Comparison of ENCODE assay signal across 8 mouse cellular contexts in the genomic region with DNA sequence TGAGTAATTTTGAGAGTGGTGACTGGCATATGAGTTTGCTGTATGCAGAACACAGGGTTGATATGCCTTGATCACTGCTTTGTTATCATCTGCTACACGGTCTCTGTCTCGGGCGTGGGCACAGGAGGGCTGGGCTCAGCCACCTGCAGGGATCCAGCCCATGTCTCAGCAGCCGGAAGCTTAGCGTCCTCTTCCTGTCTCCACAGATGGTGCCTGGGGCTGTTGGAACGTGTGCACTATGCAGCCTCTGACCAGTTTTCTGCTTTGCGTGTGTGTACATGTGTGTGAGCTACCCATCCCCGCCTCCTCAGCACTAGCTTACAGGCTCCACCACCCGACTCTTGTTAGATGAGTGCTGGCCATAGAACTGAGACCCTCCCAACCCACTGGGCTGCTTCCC.
DNase-seq lines count a peak whose midpoint lies in the region; ATAC-seq and TF ChIP-seq lines count a peak whose summit lies in the region.

No protein-coding gene starts in this region.

- peaks cover 3% of the 10 kb centered on the region; the same call in 1 of the 2 replicates for H3K36me3 ChIP-seq in kidney, embryonic 14.5 days (ENCODE audit: control insufficient read depth, insufficient read depth, low read length)
- no peaks in the 10 kb centered on the region for H3K36me3 ChIP-seq in forebrain, embryonic 16.5 days (ENCODE audit: control insufficient read depth, insufficient read depth)
- no peaks in the 10 kb centered on the region for H3K36me3 ChIP-seq in liver, embryonic 13.5 days
- peaks cover 4% of the 10 kb centered on the region; the same call in 1 of the 2 replicates for H3K36me3 ChIP-seq in stomach, embryonic 16.5 days (ENCODE audit: control insufficient read depth, insufficient read depth, low read length)

- no peak overlapping the region for H3K4me2 ChIP-seq in kidney, embryonic 14.5 days (replicated peaks; ENCODE audit: low read depth, low read length)
- H3K4me2 ChIP-seq in forebrain, embryonic 16.5 days (ENCODE audit: low read length): peak overlapping the region; percentile 44
- H3K4me2 ChIP-seq in liver, embryonic 13.5 days: peak overlapping the region; percentile 60
- no peak overlapping the region for H3K4me2 ChIP-seq in stomach, embryonic 16.5 days (ENCODE audit: low read depth, low read length)

- no peak for ATAC-seq in kidney, embryonic 14.5 days (ENCODE audit: low FRiP score, low TSS enrichment)
- peak; percentile 51 for ATAC-seq in forebrain, embryonic 16.5 days
- peak; percentile 80 for ATAC-seq in liver, embryonic 13.5 days (ENCODE audit: low read depth)
- 0 out of 2 replicates have a peak, but pooled peaks have one; percentile 15 for ATAC-seq in stomach, embryonic 16.5 days (ENCODE audit: insufficient read depth, low FRiP score)

- peaks cover 23% of the 10 kb centered on the region for H3K4me1 ChIP-seq in kidney, embryonic 14.5 days (ENCODE audit: control insufficient read depth, insufficient read depth, low read length)
- peaks cover 5% of the 10 kb centered on the region; the same call in 1 of the 2 replicates for H3K4me1 ChIP-seq in bone marrow, adult 2 months (ENCODE audit: control insufficient read depth, insufficient read depth, low read length)
- H3K4me1 ChIP-seq in forebrain, embryonic 16.5 days (replicated peaks; ENCODE audit: control insufficient read depth, insufficient read depth, low read length): peaks cover 34% of the 10 kb centered on the region
- peaks cover 26% of the 10 kb centered on the region for H3K4me1 ChIP-seq in liver, embryonic 13.5 days (replicated peaks)
- peaks cover 23% of the 10 kb centered on the region; the same call in 1 of the 2 replicates for H3K4me1 ChIP-seq in stomach, embryonic 16.5 days (ENCODE audit: control insufficient read depth, insufficient read depth, low read length)

- no peak overlapping the region for H3K4me3 ChIP-seq in kidney, embryonic 14.5 days (ENCODE audit: low read length)
- H3K4me3 ChIP-seq in bone marrow, adult 2 months (replicated peaks; ENCODE audit: control insufficient read depth, low read depth, low read length): peak overlapping the region; percentile 11
- H3K4me3 ChIP-seq in forebrain, embryonic 16.5 days (replicated peaks; ENCODE audit: low read length): no peak overlapping the region
- peak overlapping the region; percentile 27 for H3K4me3 ChIP-seq in liver, embryonic 13.5 days (replicated peaks)
- no peak overlapping the region for H3K4me3 ChIP-seq in stomach, embryonic 16.5 days (replicated peaks; ENCODE audit: low read length)

- peak overlapping the region; percentile 17 for H3K27ac ChIP-seq in kidney, embryonic 14.5 days (ENCODE audit: low read depth, low read length)
- peak overlapping the region; percentile 91 for H3K27ac ChIP-seq in bone marrow, adult 2 months (ENCODE audit: control insufficient read depth, insufficient read depth, low read depth, low read length, poor library complexity)
- H3K27ac ChIP-seq in forebrain, embryonic 16.5 days (ENCODE audit: low read length): peak overlapping the region; percentile 94
- H3K27ac ChIP-seq in liver, embryonic 13.5 days: peak overlapping the region; percentile 84
- H3K27ac ChIP-seq in stomach, embryonic 16.5 days (ENCODE audit: low read length): peak overlapping the region; percentile 71

- WGBS in kidney, embryonic 14.5 days: 65% methylated on average over 9 of the region's 9 CpGs
- 6% methylated on average over 9 of the region's 9 CpGs for WGBS in bone marrow, adult 2 months
- 28% methylated on average over 9 of the region's 9 CpGs for WGBS in forebrain, embryonic 16.5 days
- WGBS in liver, embryonic 13.5 days (ENCODE audit: insufficient replicate concordance): 20% methylated on average over 9 of the region's 9 CpGs
- 48% methylated on average over 9 of the region's 9 CpGs for WGBS in stomach, embryonic 16.5 days

- H3K27me3 ChIP-seq in kidney, embryonic 14.5 days (ENCODE audit: control insufficient read depth, insufficient read depth, low read length): no peaks in the 10 kb centered on the region
- no peaks in the 10 kb centered on the region for H3K27me3 ChIP-seq in forebrain, embryonic 16.5 days (replicated peaks; ENCODE audit: control insufficient read depth, insufficient read depth, low read length)
- H3K27me3 ChIP-seq in liver, embryonic 13.5 days: no peaks in the 10 kb centered on the region
- no peaks in the 10 kb centered on the region for H3K27me3 ChIP-seq in stomach, embryonic 16.5 days (ENCODE audit: control insufficient read depth, insufficient read depth, low read length)

- TF ChIP-seq POLR2A in bone marrow, adult 2 months (IDR thresholded peaks at IDR 0.05; ENCODE audit: borderline replicate concordance, control insufficient read depth, low read depth, low read length): 0 out of 2 replicates have a peak, but pooled peaks have one; percentile 10

- no peak for TF ChIP-seq CTCF in bone marrow, adult 2 months (IDR thresholded peaks at IDR 0.05; ENCODE audit: control insufficient read depth, insufficient read depth, low read length)

- H3K9me3 ChIP-seq in kidney, embryonic 14.5 days (ENCODE audit: control insufficient read depth, low read length): no peaks in the 10 kb centered on the region
- no peaks in the 10 kb centered on the region for H3K9me3 ChIP-seq in forebrain, embryonic 16.5 days (ENCODE audit: control insufficient read depth, low read length)
- H3K9me3 ChIP-seq in liver, embryonic 13.5 days (replicated peaks): no peaks in the 10 kb centered on the region
- H3K9me3 ChIP-seq in stomach, embryonic 16.5 days (replicated peaks; ENCODE audit: control insufficient read depth, low read length): no peaks in the 10 kb centered on the region

- no peak for DNase-seq in kidney, adult 18-20 months
- DNase-seq in liver, embryonic 13.5 days: peak; percentile 29
- DNase-seq in gastrocnemius, adult 8-10 months (ENCODE audit: low spot score in 2 of 2): no peak
- no peak for DNase-seq in kidney, postnatal 4 days

- no peak overlapping the region for H3K9ac ChIP-seq in kidney, embryonic 14.5 days (ENCODE audit: low read depth, low read length)
- peak overlapping the region; percentile 52 for H3K9ac ChIP-seq in forebrain, embryonic 16.5 days (replicated peaks; ENCODE audit: low read depth, low read length)
- H3K9ac ChIP-seq in liver, embryonic 13.5 days: peak overlapping the region; percentile 60
- H3K9ac ChIP-seq in stomach, embryonic 16.5 days (ENCODE audit: low read length): no peak overlapping the region

Comparison
In these comparisons a context has a peak if more than half of its experiments do, and no peak if none do; other contexts are left out.
1. H3K27ac ChIP-seq: peak in every context shown above with its lines; median percentile 94 in forebrain, embryonic 16.5 days; 91 in bone marrow, adult 2 months; 84 in liver, embryonic 13.5 days; 71 in stomach, embryonic 16.5 days; 17 in kidney, embryonic 14.5 days.
2. H3K4me2 ChIP-seq: peak in forebrain, embryonic 16.5 days (single experiment) and liver, embryonic 13.5 days (single experiment); none in kidney, embryonic 14.5 days (single experiment) and stomach, embryonic 16.5 days (single experiment).
3. H3K4me3 ChIP-seq: peak in bone marrow, adult 2 months (single experiment) and liver, embryonic 13.5 days (single experiment); none in kidney, embryonic 14.5 days (single experiment), forebrain, embryonic 16.5 days (single experiment) and stomach, embryonic 16.5 days (single experiment).
4. H3K9ac ChIP-seq: peak in forebrain, embryonic 16.5 days (single experiment) and liver, embryonic 13.5 days (single experiment); none in kidney, embryonic 14.5 days (single experiment) and stomach, embryonic 16.5 days (single experiment).